Mouse (Mus musculus) lung, adult 2 months (tissue): ENCODE results near the gene Plcl1.

Source experiments
- CTCF ChIP-seq: fragments of 200-500 bp; IDR thresholded peaks from 2 replicates; pipeline ENCODE4 v1.5.1; 2011; ENCODE audit warnings: mild to moderate bottlenecking, low read length, control low read depth; ENCODE audit not compliant: insufficient read depth
- POLR2A ChIP-seq: fragments of 200-500 bp; IDR thresholded peaks from 2 replicates; pipeline ENCODE4 v1.6.1; 2011; ENCODE audit warnings: low read depth, mild to moderate bottlenecking, control low read depth, low read length, borderline replicate concordance; ENCODE audit errors: extremely low read depth

- TF ChIP-seq CTCF (no peak), POLR2A (no peak)
These were observed 103.9 kb downstream of the Plcl1 start for GRCm38 (mm10) chr1:55509587-55509986.
